Mouse (Mus musculus): ENCODE results near the gene Uggt1. TPM values are rescaled to one million over a fixed set of nuclear protein-coding genes. Genes with fewer than 3 reads are reported as not detected.

Uggt1 gene
- total RNA-seq, 2 experiments from 2014 or later = 40.8 to 47.3 TPM

- DNase-seq (ENCODE audit: low spot score in 2 of 2) = no peak
- intact Hi-C loops (cut with DNase I) = loop anchor here (5.0 kb wide), 1 partner anchor 60 kb away; no protein-coding TSS in a partner anchor
Observed at GRCm38 (mm10) chr1:36132211-36132610, 112.3 kb downstream of the Uggt1 start.

- intact Hi-C loops (cut with DNase I) = loop anchor here (5.0 kb wide), 1 partner anchor 59 kb away; no protein-coding TSS in a partner anchor
- no peak for DNase-seq (ENCODE audit: low spot score in 2 of 2)
Observed at GRCm38 (mm10) chr1:36131766-36132165, 112.8 kb downstream of the Uggt1 start.

GRCm38 (mm10) chr1:36131154-36131553, 113.4 kb downstream of the Uggt1 start:
- intact Hi-C loops (cut with DNase I) = loop anchor here (5.0 kb wide), 1 partner anchor 59 kb away; no protein-coding TSS in a partner anchor
- DNase-seq (ENCODE audit: low spot score in 2 of 2) = no peak

- intact Hi-C loops (cut with DNase I) = loop anchor here (5.0 kb wide), 1 partner anchor 58 kb away; no protein-coding TSS in a partner anchor
- no peak for DNase-seq (ENCODE audit: low spot score in 2 of 2)
Observed at GRCm38 (mm10) chr1:36130307-36131035, 114.0 kb downstream of the Uggt1 start.

GRCm38 (mm10) chr1:36129881-36130280, 114.6 kb downstream of the Uggt1 start:
- DNase-seq (ENCODE audit: low spot score in 2 of 2) = no peak
- intact Hi-C loops (cut with DNase I) = loop anchor here (5.0 kb wide), 1 partner anchor 58 kb away; no protein-coding TSS in a partner anchor

- intact Hi-C loops (cut with DNase I) = no loop called here
- no peak for DNase-seq (ENCODE audit: low spot score in 2 of 2)
Observed at GRCm38 (mm10) chr1:36129126-36129525, 115.4 kb downstream of the Uggt1 start.

GRCm38 (mm10) chr1:36125076-36125475, 119.4 kb downstream of the Uggt1 start:
- no peak for DNase-seq (ENCODE audit: low spot score in 2 of 2)
- intact Hi-C loops (cut with DNase I) = no loop called here

- no peak for DNase-seq (ENCODE audit: low spot score in 2 of 2)
- intact Hi-C loops (cut with DNase I) = no loop called here
Observed at GRCm38 (mm10) chr1:36121172-36121571, 123.3 kb downstream of the Uggt1 start.

- intact Hi-C loops (cut with DNase I) = no loop called here
- no peak for DNase-seq (ENCODE audit: low spot score in 2 of 2)
Observed at GRCm38 (mm10) chr1:36119426-36119825, 125.1 kb downstream of the Uggt1 start.

GRCm38 (mm10) chr1:36118958-36119357, 125.6 kb downstream of the Uggt1 start:
- DNase-seq (ENCODE audit: low spot score in 2 of 2) = no peak
- intact Hi-C loops (cut with DNase I) = no loop called here

- DNase-seq (ENCODE audit: low spot score in 2 of 2) = no peak
- intact Hi-C loops (cut with DNase I) = no loop called here
Observed at GRCm38 (mm10) chr1:36118061-36118685, 126.3 kb downstream of the Uggt1 start.

GRCm38 (mm10) chr1:36116488-36116887, 128.0 kb downstream of the Uggt1 start:
- no peak for DNase-seq (ENCODE audit: low spot score in 2 of 2)
- intact Hi-C loops (cut with DNase I) = no loop called here

GRCm38 (mm10) chr1:36114844-36115243, 129.7 kb downstream of the Uggt1 start:
- intact Hi-C loops (cut with DNase I) = no loop called here
- DNase-seq (ENCODE audit: low spot score in 2 of 2) = no peak

- DNase-seq (ENCODE audit: low spot score in 2 of 2) = no peak
- intact Hi-C loops (cut with DNase I) = no loop called here
Observed at GRCm38 (mm10) chr1:36113670-36114069, 130.8 kb downstream of the Uggt1 start.

- intact Hi-C loops (cut with DNase I) = no loop called here
- no peak for DNase-seq (ENCODE audit: low spot score in 2 of 2)
Observed at GRCm38 (mm10) chr1:36112665-36113064, 131.9 kb downstream of the Uggt1 start.

- intact Hi-C loops (cut with DNase I) = no loop called here
Observed at GRCm38 (mm10) chr1:36109987-36110386, 134.5 kb downstream of the Uggt1 start.

GRCm38 (mm10) chr1:36105917-36106706, 138.4 kb downstream of the Uggt1 start:
- no peak for DNase-seq (ENCODE audit: low spot score in 2 of 2)
- intact Hi-C loops (cut with DNase I) = no loop called here

More at GRCm38 (mm10) chr1:36109987-36110386, 134.5 kb downstream of the Uggt1 start:
- no peak for DNase-seq (ENCODE audit: low spot score in 2 of 2)

GRCm38 (mm10) chr1:36100371-36100770, 144.1 kb downstream of the Uggt1 start:
- intact Hi-C loops (cut with DNase I) = no loop called here

GRCm38 (mm10) chr1:36098432-36098831, 146.1 kb downstream of the Uggt1 start:
- no peak for DNase-seq (ENCODE audit: low spot score in 2 of 2)
- intact Hi-C loops (cut with DNase I) = no loop called here

More at GRCm38 (mm10) chr1:36100371-36100770, 144.1 kb downstream of the Uggt1 start:
- DNase-seq (ENCODE audit: low spot score in 2 of 2) = no peak

Data from left cerebral cortex, postnatal 14 days (tissue).